Mouse (Mus musculus) heart, adult 2 months (tissue): ENCODE results near the gene Cfap43. TPM values are rescaled to one million over a fixed set of nuclear protein-coding genes. Genes with fewer than 3 reads are reported as not detected.

Experiments used
- DNase-seq, 2 experiments: peaks; one replicate each; pipeline ENCODE4 v3.0.0; 2021
- H3K27ac ChIP-seq: fragments of 200-600 bp; 2 replicates; pipeline ENCODE4 v1.8.1; 2022
- H3K27me3 ChIP-seq: fragments of 200-500 bp; 2 replicates; pipeline ENCODE4 v1.6.1; 2012; ENCODE audit warnings: mild to moderate bottlenecking, low read length, inconsistent platforms, mixed read lengths; ENCODE audit not compliant: control insufficient read depth, insufficient read depth
- H3K36me3 ChIP-seq: fragments of 200-500 bp; 2 replicates; pipeline ENCODE4 v1.6.1; 2012; ENCODE audit warnings: low read length, inconsistent platforms; ENCODE audit not compliant: control insufficient read depth, insufficient read depth
- H3K4me1 ChIP-seq: fragments of 200-500 bp; 2 replicates; pipeline ENCODE4 v1.6.1; 2011; ENCODE audit warnings: low read length; ENCODE audit not compliant: control insufficient read depth, insufficient read depth
- H3K4me3 ChIP-seq: fragments of 200-600 bp; 2 replicates; pipeline ENCODE4 v1.8.1; 2022
- H3K79me2 ChIP-seq: fragments of 200-500 bp; replicated peaks from 2 replicates; pipeline ENCODE4 v1.6.1; 2012; ENCODE audit warnings: mild to moderate bottlenecking, inconsistent platforms, low read length, moderate library complexity, mixed read lengths; ENCODE audit not compliant: control insufficient read depth, insufficient read depth
- H3K9ac ChIP-seq: fragments of 200-500 bp; 2 replicates; pipeline ENCODE4 v1.6.1; 2012; ENCODE audit warnings: low read depth, mild to moderate bottlenecking, control low read depth, inconsistent platforms, low read length, mixed read lengths
- CTCF ChIP-seq: fragments of 200-600 bp; IDR thresholded peaks from 2 replicates; pipeline ENCODE4 v1.8.1; 2022; ENCODE audit warnings: antibody characterized with exemption, mild to moderate bottlenecking, moderate library complexity
- EP300 ChIP-seq: fragments of 200-500 bp; IDR thresholded peaks from 2 replicates; pipeline ENCODE4 v1.6.1; 2011; ENCODE audit warnings: low read depth, low read length, control low read depth; ENCODE audit not compliant: insufficient read depth
- POLR2A ChIP-seq: fragments of 200-500 bp; IDR thresholded peaks from 2 replicates; pipeline ENCODE4 v1.6.1; 2011; ENCODE audit warnings: mild to moderate bottlenecking, low read depth, low read length, control low read depth; ENCODE audit not compliant: insufficient read depth
- WGBS: fragments of 180-500 bp; shearing (Covaris S2); methylation state at CpG from one replicate; pipeline ENCODE4 v1.1.7; 2018; 5-methylcytosine and 5-hydroxymethylcytosine counted together
- intact Hi-C: fragments of 180-260 bp; cut with DNase I; formaldehyde crosslinking; loops from one replicate; pipeline ENCODE4 v1.15.1; 2025
- long read RNA-seq: library from polyadenylated mRNA; stranded (forward); transcript quantifications from one replicate; pipeline ENCODE4 v2.0.0, GENCODE M21; 2021
- polyA plus RNA-seq: library from polyadenylated mRNA; depleted of rRNA; stranded (reverse); fragments of >200 nt; gene quantifications from 2 replicates; pipeline ENCODE4 v1.2.3, GENCODE M21; 2012; rRNA removed
- total RNA-seq, 2 experiments: library from RNA; stranded (reverse); gene quantifications; 2 replicates each; pipeline ENCODE4 v1.2.3; 2021

Cfap43 gene
- total RNA-seq: not detected
- polyA plus RNA-seq: 0.26 and 0.86 TPM in 2 replicates
- long read RNA-seq, partial matches to known transcripts: 0 of 7 reads
- long read RNA-seq, other reads (novel, unspliced or antisense): 7 of 7 reads

GRCm38 (mm10) chr19:47919126-47919965, at the start of gene Cfap43, which contains the start of gene Itprip:
Gene Cfap43, minus strand, starts transcription at chr19:47919287.
Gene Itprip, minus strand, starts transcription at chr19:47919299.
- peak; percentile 9; the same call in 1 of the 2 replicates for TF ChIP-seq EP300
- peak; percentile 76 for TF ChIP-seq CTCF
- TF ChIP-seq POLR2A: peak; percentile 71
- intact Hi-C loops: no loop called here
- WGBS: under 1% methylated on average over 48 of the region's 48 CpGs

GRCm38 (mm10) chr19:47958181-47958580, 39.1 kb upstream of the Cfap43 start:
- no peak for DNase-seq
- Histone ChIP-seq H3K36me3 (no peaks in the 10 kb centered on the region), H3K9ac (no peak overlapping the region), H3K79me2 (no peaks in the 10 kb centered on the region), H3K4me3 (no peak overlapping the region), H3K27me3 (no peaks in the 10 kb centered on the region), H3K4me1 (no peaks in the 10 kb centered on the region), H3K27ac (no peak overlapping the region)
- TF ChIP-seq CTCF (no peak), POLR2A (no peak), EP300 (no peak)
- 68% methylated on average over 13 of the region's 13 CpGs for WGBS
- intact Hi-C loops: no loop called here

More at GRCm38 (mm10) chr19:47919126-47919965, at the start of gene Cfap43, which contains the start of gene Itprip:
- Histone ChIP-seq H3K27ac (peak within 1 kb of the TSS; percentile 95), H3K4me3 (peak within 1 kb of the TSS; percentile 86), H3K4me1 (peaks cover 6% of the 10 kb centered on the region), H3K27me3 (no peaks in the 10 kb centered on the region), H3K9ac (peak within 1 kb of the TSS; percentile 96), H3K36me3 (no peaks in the 10 kb centered on the region), H3K79me2 (no peaks in the 10 kb centered on the region; the same call in 1 of the 2 replicates)
- DNase-seq: peak; percentile 89 to 91

GRCm38 (mm10) chr19:47953169-47953568, 34.1 kb upstream of the Cfap43 start:
- Histone ChIP-seq H3K4me1 (no peaks in the 10 kb centered on the region), H3K9ac (no peak overlapping the region), H3K27me3 (no peaks in the 10 kb centered on the region), H3K27ac (no peak overlapping the region), H3K79me2 (no peaks in the 10 kb centered on the region), H3K4me3 (no peak overlapping the region), H3K36me3 (no peaks in the 10 kb centered on the region)
- TF ChIP-seq CTCF (no peak), POLR2A (no peak), EP300 (no peak)
- no peak for DNase-seq
- intact Hi-C loops: no loop called here
- WGBS: 88% methylated on average over 9 of the region's 9 CpGs

GRCm38 (mm10) chr19:47950946-47951345, 31.9 kb upstream of the Cfap43 start:
- H3K79me2 ChIP-seq: no peaks in the 10 kb centered on the region
- no peak overlapping the region for H3K27ac ChIP-seq
- H3K4me1 ChIP-seq: no peaks in the 10 kb centered on the region
- DNase-seq: no peak
- H3K4me3 ChIP-seq: no peak overlapping the region
- TF ChIP-seq EP300: no peak
- TF ChIP-seq CTCF: no peak
- TF ChIP-seq POLR2A: no peak
- no peaks in the 10 kb centered on the region for H3K27me3 ChIP-seq
- intact Hi-C loops: no loop called here
- 75% methylated on average over 7 of the region's 7 CpGs for WGBS
- no peaks in the 10 kb centered on the region for H3K36me3 ChIP-seq
- no peak overlapping the region for H3K9ac ChIP-seq

GRCm38 (mm10) chr19:47946821-47947465, 27.9 kb upstream of the Cfap43 start:
- no peak for TF ChIP-seq POLR2A
- no peak for TF ChIP-seq CTCF
- no peak for TF ChIP-seq EP300
- no peak overlapping the region for H3K9ac ChIP-seq
- H3K4me1 ChIP-seq: no peaks in the 10 kb centered on the region
- no peaks in the 10 kb centered on the region for H3K79me2 ChIP-seq
- no peak for DNase-seq
- H3K27me3 ChIP-seq: no peaks in the 10 kb centered on the region
- 40% methylated on average over 23 of the region's 23 CpGs for WGBS
- intact Hi-C loops: no loop called here
- H3K36me3 ChIP-seq: no peaks in the 10 kb centered on the region
- H3K27ac ChIP-seq: no peak overlapping the region
- no peak overlapping the region for H3K4me3 ChIP-seq
